Mouse (Mus musculus) urinary bladder, postnatal 10 days (tissue): ENCODE measurements around the gene Zfp367.

Experiments used
- DNase-seq: peaks from one replicate; pipeline ENCODE4 v3.0.0; 2022; ENCODE audit warnings: low spot score

The Zfp367 gene

DNA sequence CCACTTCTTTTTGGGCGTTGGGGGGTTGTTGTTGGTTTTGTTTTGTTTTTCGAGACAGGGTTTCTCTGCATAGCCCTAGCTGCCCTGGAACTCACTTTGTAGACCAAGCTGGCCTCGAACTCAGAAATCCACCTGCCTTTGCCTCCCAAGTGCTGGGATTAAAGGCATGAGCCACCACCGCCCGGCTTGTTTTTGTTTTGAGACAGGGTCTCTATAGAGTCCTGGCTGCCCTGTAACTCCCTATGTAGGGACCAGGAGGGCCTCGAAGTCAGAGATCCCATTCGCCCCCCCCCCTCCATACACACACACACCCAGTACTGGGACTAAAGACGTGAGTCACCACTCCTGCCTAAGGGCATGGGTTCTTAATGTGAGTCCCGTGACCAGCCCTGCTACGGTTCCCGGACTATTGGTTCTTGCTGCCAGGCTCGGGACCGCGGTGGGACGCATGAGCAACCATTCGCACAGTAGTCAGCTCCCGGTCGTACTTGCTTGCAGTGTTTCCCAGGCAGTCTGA, 807 bp upstream of the Zfp367 start:
- no peak for DNase-seq

DNA sequence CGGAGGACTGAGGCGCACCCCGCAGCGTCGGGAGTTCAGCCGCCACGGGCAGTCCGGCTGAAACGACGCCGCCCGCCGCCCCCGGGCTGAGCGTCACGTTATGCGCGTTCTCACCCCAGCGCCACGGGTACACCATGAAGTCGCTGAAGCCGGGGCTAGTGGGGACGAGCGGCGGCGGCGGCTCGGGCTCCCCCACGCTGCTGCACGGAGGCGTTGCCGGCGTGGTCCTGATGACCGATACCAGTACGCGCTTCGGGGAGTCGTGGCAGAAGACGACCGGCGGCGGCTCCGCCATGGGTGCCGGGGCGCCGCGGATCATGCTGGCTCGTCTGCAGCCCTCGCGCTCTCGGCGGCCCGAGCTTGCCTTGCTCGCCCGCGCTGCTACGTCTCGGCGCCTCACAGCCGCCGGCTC, 325 bp downstream of the Zfp367 start:
- DNase-seq, result no peak

DNA sequence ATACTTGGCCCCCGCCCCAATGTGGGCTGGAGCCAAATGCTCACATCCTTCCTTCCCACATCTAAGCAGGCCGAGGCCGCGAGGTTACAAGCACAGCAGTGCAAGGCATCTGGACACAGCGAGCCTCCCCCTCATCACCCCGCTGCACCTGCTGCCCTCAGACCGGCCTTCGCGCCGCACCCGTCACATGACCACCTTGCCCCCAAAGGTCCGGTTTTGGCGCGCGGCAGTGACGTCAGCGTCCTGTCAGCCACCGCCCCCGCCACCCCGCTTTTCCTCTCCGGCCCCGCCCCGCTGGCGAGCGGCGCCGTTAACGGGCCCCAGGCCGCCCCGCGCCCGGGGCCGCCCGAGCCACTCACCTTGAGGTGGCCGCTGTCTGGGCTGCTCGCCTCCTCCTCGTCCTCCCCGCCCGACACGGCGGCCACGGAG, 747 bp downstream of the Zfp367 start:
- peak; percentile 50 for DNase-seq

DNA sequence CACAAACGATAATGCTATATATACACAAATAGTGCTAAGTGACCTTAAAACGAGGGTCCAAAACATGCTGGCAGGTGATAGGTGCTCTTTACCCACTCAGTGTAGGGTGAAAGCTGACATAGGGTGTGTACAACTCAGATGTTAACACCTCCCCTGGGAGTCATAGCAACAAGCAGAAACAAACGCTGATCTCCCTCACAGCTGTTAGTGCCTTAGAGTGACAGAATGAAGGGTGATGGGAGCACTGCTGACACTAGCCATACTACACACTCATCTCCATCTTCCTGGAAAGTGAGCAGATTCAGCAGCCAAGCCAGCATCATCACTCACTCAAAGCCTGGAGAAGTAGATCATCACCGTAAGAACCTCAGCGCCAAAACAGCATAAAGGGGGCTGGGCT, 2.9 kb downstream of the Zfp367 start:
- DNase-seq, result no peak

DNA sequence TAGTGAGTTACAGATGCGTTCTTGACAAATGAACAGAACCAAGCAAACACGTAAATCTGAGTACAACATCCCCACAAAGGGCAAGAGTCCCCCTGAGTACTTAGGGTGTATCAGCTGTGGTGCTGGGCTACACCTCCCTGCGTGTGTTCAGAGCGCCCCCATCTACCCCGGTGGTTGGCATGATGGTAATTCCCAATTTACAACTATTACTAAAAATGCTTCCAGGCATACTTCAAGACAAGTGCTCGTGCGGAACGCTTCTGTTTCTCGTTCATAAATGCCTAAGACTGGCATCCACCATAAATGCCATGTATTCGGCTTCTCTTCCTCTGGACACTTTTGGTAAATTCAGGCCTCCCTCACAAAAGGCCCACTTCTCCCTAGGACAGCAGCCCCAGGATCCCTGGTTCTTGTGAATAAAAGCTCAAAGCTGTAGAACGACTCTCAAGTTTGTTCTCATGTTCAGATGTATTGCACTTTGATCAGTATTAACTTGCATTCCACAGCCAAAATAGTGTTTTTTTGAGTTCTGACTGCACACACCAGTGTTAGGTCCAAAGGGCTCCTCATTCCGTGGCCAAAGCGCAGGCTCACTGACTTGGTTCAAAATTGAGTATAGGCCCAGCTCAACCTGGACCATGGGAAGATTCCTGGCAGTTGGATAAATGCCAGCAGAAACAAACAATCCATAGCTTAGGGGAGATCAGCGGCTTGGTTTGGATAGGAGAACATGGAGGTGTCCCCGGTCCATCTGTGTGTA, 23.2 kb downstream of the Zfp367 start:
- no peak for DNase-seq

DNA sequence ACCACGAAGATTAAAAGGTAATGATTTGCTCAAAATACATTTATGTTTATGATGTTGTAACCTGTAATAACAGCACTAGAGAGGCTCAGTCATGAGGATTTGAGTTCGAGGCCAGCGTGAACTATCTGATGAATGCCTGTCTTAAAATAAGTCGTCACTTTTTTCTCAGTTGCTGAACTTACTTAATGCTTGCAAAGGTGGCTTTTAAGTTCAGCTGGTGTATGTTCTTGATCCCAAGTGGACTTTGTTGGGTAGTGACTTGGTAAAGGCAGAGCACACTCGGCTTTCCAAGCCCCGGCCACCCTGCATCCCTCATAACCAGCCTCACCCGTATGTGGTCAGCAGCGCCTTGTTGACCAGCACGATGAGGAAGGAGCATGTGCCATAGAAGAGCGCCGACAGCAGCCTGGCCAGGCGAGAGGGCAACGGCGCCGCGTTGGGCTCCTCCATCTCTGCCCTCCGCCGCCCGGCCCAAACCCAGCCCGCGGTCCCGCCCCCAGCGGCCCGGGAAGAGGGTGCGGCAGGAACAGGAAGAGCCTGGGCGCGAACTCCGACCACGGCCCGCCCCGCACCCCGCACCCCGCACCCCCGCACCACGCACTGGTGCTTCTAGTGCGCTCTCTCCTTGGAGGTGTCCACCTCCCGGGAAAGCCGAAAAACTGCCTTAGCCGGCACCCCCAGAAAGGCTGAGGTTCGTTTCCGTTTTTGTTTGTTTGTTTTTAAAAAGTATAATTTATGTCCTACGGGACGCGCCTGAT, 24.0 kb downstream of the Zfp367 start, which contains the start of gene Slc35d2:
Slc35d2 (minus strand) TSS at position 511 of the 758 bp plus-strand sequence.
- DNase-seq, result peak; percentile 22

DNA sequence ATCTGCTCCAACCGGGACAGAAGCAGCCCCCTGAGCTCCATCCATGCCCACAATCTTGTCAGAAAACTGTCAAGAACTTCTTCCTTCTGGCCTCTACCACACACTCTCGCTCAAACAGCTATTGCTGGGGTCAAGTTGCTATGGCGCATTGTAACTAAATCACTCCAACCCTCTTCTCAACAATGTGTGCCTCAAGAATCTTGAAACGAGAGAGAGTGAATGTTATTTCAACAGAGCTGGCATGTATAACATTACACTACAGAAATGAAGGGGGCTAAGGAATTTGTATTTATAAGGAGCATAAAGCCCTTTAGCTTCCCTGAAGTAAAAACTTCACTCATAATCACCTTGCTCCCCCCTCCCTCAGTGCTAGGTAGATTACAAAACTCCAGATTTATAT, 26.7 kb downstream of the Zfp367 start:
- no peak for DNase-seq

DNA sequence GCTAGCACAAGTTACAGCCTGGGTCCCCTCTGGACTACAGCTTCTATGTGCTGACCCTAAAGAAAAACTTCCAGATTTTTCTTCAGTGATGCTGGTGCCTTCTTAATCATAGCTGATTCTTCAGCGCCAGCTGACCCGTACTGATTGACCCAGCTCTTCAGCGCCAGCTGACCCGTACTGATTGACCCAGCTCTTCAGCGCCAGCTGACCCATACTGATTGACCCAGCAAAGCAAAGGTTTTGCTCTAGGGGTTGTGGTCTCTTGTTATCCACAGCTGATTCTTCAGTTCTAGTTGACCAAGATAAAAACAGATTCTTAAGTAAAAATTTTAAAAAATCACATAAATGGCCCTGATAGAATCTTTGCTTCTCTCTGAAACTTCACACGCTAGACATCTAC, 28.1 kb downstream of the Zfp367 start:
- no peak for DNase-seq

DNA sequence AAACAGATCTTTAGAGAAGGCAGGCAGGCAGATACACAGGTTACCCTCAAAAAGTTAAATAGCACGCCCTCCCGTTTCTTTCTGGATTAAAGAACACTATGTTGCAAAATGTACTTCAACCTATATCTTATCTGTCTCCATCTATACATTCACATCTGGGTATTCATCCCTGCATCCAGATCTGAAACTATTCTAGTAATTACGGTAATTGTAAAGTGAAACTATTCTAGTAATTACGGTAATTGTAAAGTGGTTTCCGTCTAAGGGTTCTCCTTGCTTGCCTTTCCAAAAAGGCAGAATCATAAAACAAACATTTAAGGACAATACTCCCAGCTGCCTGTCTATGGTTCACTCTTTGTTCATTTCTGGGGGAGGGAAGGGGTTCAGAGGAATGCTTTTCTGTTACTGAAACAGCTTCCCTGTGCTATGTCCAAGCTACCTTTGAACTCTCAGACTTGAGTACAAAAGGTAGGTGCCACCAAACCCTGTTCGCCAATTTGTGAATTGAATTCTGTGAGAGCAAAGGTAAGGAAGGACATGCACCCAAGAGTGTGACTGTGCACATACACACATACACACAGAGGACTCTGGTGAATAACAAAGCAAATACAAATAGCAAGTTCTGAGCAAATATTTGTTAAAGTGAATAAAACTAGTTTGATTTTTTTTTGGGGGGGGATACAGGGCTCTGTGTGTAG, 29.4 kb downstream of the Zfp367 start:
- no peak for DNase-seq

DNA sequence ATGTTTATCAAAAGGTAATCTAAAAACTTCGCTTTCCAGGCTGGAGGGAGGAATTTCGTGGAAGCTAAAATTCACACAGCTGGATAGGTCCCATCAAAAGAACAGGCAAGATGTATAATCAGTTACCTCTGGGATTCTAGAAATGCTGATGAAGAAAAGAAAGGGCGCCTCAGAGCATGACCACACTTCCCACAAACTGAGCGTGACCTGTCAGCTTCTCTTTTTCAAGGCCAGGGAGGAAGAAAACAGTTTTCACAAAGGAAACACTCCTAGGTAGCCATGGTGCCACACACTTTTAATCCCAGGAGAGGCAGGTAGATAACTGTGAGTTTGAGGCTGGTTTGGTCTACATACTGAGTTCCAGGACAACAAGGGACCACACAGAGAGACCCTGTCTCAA, 32.2 kb downstream of the Zfp367 start:
- no peak for DNase-seq

DNA sequence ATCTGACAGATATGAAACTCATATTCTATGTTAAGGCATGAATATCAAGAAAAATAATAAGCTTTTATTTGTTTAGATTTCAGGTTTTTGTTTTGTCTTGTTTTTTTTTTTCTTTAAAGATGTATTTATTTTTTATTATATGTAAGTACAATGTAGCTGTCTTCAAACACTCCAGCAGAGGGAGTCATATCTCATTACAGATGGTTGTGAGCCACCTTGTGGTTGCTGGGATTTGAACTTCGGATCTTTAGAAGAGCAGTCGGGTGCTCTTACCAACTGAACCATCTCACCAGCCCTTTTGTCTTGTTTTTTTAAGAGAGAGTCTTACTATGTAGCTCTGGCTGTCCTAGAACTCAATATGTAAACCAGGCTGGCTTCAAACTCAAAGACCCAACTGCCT, 35.6 kb downstream of the Zfp367 start:
- DNase-seq, result no peak

DNA sequence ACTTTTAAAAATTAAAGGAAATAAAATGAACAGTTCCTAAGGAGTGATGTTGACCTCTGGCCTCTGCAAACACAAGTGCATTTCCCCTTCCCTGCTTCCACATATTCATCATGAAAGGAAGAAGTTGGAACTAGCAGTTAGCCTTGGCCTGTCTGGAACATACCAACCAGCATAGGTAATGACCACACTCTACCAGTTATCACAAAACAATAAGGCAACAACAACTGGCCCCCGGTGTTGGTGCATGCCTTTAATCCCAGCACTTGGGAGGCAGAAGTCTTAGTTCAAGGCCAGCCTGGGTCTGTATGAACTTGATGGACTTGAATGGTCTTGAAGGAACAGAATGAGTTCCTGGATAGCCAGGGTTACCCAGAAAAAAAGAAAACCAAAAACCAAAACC, 42.6 kb downstream of the Zfp367 start:
- DNase-seq, result no peak

DNA sequence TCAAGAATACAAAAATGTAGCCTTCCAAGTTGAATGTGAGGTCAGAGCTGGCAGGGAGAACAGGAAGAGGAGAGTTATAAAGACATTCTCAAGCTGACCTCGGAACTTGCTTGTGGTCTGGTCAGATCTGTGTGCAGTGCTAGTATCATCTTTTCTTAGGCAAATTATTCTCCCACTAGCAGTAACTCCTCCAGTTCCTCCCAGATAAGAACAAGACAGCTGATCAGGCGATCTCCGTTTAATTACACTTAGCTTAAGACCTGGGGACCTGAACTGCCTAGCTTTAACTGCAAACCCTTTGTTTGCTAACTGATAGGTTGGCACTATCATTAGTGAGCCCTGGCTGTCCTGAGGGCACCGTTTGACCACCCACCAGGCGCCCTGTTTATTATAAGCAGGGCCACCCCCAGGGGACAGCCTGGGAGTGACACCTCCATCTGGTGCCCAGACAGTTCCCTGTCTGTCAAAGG, 44.6 kb downstream of the Zfp367 start:
- no peak for DNase-seq

DNA sequence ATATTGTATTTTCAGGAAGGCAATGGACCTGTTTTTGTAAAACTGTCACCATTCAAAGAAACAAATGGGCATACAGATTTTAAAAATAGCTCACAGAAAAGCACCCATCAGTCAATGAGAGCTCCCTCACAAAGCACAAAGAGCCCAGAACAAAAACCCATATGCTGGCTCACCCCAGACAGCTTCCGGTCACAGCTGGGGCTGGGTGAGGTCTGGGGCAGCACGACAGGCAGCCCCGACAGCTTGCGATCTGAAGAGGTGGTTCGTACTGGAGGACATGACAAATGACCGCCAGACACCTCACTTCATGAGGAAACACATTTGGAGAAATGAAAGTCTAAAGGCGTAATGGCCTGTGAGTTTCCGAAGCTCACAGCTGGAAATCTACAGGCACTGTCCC, 45.5 kb downstream of the Zfp367 start:
- no peak for DNase-seq

DNA sequence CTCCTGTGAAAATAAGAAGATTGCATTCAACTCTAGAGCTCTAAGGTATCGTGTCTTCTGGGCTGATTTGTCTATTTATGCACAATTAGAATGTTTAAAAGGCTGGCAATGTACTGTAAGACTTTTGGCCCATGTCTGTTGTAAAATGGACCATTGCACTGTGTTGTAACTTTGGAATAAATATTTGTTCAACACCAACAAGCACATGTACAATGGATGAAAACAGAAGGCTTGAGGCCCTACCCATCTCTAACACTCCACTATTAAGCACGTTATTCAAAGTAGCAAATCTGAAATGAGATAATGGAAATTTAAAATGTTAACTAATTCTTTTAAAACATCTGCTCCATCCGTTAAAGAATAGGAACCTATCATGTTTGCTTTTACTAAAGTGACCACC, 45.9 kb downstream of the Zfp367 start:
- DNase-seq, result no peak

DNA sequence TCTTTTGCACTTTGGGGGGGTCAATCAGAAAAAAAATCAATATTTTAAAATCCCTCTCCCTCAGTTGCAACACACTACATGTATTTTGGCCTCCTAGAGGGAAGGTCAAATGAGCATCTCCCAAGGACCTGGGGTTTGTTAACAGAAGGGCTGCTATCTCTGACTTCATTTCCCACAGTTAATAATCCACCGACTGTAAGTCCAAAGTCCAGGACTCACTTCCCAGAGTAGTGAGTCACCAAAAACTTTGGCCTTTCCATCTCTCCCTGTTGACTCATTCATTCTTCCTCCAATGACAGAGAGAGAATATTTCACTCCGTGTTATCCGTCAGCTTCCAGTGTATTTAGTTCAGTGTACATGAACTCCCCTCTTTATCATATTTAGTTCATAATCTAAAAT, 47.3 kb downstream of the Zfp367 start:
- no peak for DNase-seq

DNA sequence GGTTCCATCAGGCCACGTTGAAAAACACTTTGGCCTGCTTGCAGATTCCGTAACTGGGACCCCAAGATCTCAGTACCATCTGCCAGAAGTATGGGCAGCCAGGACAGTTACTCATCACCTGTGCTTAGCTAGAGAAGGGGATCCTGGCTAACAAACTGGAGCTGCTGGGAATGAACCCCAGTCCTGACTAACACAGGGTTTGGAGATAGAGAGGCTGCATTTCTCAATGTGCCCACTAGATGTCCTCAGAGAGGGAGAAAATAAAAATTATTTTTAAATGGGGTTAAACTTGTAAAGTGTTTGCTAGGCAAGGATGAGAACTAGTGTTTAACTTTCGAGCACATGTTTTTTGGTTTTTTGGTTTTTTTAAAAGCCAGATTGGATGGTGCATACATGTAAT, 52.8 kb downstream of the Zfp367 start:
- no peak for DNase-seq

DNA sequence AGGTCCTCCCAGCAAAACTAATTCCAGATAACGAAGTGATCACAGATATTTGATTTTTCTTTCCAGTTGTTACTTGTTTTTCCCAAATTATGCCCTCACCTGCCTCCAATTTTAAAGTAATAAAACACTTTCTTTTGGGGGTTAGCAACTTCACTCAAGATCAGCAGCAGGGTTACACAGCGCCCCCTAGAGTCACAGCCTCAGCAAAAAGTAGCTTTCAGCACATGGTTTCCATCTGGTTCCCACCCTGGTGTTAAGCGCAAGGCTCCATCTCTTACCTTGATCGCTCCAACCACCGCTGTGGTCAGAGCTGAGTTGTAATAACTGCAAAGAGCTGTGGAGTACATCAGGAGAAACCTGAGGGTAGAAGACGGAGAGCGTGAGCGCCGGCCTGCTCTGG, 54.0 kb downstream of the Zfp367 start:
- DNase-seq, result no peak

DNA sequence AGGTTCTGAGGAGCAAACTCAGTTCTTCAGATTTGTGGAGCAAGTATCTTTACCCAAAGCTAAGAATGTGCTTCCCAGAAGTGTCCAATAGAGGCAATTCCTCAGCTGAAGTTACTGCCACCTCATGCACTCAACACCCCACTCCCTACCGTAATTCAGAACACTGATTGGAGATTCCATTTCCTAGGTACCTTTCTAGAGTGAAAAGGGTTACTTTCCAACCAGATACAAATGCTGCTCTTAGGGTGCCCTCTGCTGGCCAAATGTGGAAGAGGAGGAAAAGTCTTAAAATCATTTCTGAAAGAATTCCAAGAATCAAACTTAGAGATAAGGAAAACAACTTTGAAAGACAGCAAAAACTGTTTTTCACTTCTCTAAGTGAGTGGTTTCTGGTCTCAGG, 59.7 kb downstream of the Zfp367 start:
- DNase-seq, result no peak

DNA sequence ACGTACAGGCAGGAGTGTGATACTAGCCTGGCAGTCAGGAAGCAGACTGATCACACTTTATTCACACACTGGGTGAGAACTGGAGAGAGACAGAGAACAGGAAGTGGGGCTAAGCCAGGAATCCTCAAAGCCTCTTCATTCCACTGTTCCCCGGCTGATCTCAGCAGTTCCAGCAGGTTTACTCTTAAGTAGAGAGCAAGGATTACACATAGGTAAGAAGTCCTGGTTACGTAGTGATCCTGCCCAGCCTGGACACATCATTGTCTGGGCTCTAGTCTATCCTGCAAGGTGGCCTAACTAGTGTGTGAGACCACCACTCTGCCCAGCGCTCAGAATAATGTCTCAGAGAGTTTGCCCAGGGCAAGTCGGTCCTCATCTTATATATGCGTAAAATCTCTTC, 60.2 kb downstream of the Zfp367 start:
- no peak for DNase-seq

DNA sequence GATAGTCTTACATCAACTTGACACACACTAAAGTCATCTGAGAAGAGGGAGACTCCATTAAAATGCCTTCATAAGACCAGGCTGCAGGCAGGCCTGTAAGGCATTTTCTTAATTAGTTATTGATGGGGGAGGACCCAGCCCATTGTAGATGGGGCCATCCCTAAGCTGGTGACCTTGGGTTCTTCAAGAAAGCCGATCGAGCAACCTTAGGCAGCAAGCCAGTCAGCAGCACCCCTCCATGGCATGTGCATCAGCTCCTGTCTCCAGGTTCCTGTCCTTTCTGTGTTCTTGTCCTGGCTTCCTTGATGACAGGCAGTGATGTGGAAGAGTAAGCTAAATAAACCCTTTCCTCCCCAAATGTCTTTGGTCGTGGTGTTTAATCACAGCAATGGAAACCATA, 60.9 kb downstream of the Zfp367 start:
- no peak for DNase-seq

DNA sequence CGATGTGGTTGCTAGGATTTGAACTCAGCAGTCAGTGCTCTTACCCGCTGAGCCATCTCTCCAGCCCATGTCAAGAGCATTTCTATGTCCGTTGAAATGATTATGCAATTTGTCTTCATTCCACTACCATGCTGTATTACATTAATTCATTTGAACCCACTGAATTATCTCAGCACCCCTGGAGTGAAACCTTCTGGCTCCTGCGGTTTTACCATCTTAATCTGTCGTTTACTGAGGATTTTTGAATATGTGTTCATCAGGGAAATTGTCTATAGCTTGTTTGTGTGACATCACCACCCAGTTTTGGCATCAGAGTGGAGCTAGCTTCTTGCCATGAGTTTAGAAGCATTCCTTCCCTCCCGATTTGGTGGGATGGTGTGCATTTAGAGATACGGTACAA, 62.0 kb downstream of the Zfp367 start:
- no peak for DNase-seq

DNA sequence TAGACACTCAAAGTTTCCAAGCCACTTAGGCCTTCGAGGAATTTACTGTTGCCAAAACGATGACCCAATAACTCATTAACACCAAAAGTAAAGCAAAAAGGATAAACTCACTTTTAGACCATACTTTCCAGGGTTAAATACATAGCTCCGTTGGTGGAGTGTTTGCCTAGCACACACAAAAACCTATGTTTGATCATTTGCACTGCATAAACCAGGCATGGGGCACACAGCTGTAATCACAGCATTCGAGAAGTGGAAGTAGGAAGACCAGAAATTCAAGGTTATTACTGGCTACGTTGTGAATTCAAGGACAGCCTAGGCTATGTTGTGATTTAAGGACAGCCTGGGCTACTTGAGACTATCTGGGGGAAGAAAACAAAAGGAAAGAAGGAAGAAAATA, 62.7 kb downstream of the Zfp367 start:
- no peak for DNase-seq
